Mouse (Mus musculus) cerebellum, adult 2 months (tissue): Measurements from ENCODE around the gene Ddx31. TPM values are rescaled to one million over a fixed set of nuclear protein-coding genes. Genes with fewer than 3 reads are reported as not detected.

Experiments used
- DNase-seq, 2 experiments: peaks; one replicate each; pipeline ENCODE4 v3.0.0; 2021
- H3K27ac ChIP-seq: fragments of 200-500 bp; 2 replicates; pipeline ENCODE4 v1.5.1; 2012; ENCODE audit warnings: low read length, control low read depth, inconsistent platforms; ENCODE audit not compliant: insufficient read depth
- H3K27me3 ChIP-seq: fragments of 200-500 bp; 2 replicates; pipeline ENCODE4 v1.6.1; 2012; ENCODE audit warnings: inconsistent platforms, mild to moderate bottlenecking, low read length, moderate library complexity; ENCODE audit not compliant: control insufficient read depth, insufficient read depth
- H3K4me1 ChIP-seq: fragments of 200-500 bp; 2 replicates; pipeline ENCODE4 v1.6.1; 2011; ENCODE audit warnings: low read length; ENCODE audit not compliant: control insufficient read depth, insufficient read depth
- H3K4me3 ChIP-seq: fragments of 200-500 bp; replicated peaks from 2 replicates; pipeline ENCODE3; 2011; ENCODE audit warnings: mild to moderate bottlenecking, low read depth, low read length, control low read depth; ENCODE audit not compliant: insufficient read depth
- CTCF ChIP-seq: fragments of 200-500 bp; IDR thresholded peaks from 2 replicates; pipeline ENCODE4 v1.5.1; 2011; ENCODE audit warnings: low read depth, mild to moderate bottlenecking, control low read depth, low read length, moderate library complexity, borderline replicate concordance; ENCODE audit not compliant: insufficient read depth
- POLR2A ChIP-seq: fragments of 200-500 bp; IDR thresholded peaks from 2 replicates; pipeline ENCODE4 v1.6.1; 2011; ENCODE audit warnings: low read length, control low read depth, borderline replicate concordance; ENCODE audit not compliant: insufficient read depth
- WGBS: fragments of 180-500 bp; shearing (Covaris S2); methylation state at CpG from one replicate; pipeline ENCODE4 v1.1.7; 2018; 5-methylcytosine and 5-hydroxymethylcytosine counted together
- polyA plus RNA-seq: library from polyadenylated mRNA; depleted of rRNA; stranded (reverse); fragments of >200 nt; gene quantifications from 2 replicates; pipeline ENCODE4 v1.2.3, GENCODE M21; 2012

Gene Ddx31
- polyA plus RNA-seq, 1 experiment: 6.4 TPM

GRCm38 (mm10) chr2:28842042-28842441 is 1.8 kb downstream of the Ddx31 start:
- no peak for TF ChIP-seq POLR2A
- no peak for TF ChIP-seq CTCF
- no peak overlapping the region for H3K4me3 ChIP-seq

GRCm38 (mm10) chr2:28848879-28849278 is 8.7 kb downstream of the Ddx31 start:
- DNase-seq: no peak
- Histone ChIP-seq H3K27ac (no peak overlapping the region), H3K4me1 (no peaks in the 10 kb centered on the region), H3K27me3 (no peaks in the 10 kb centered on the region), H3K4me3 (no peak overlapping the region)
- WGBS: 94% methylated on average over 2 of the region's 2 CpGs
- TF ChIP-seq POLR2A: no peak
- TF ChIP-seq CTCF: no peak

More at GRCm38 (mm10) chr2:28842042-28842441, 1.8 kb downstream of the Ddx31 start:
- Histone ChIP-seq H3K27ac (no peak overlapping the region), H3K4me1 (peaks cover 6% of the 10 kb centered on the region; the same call in 1 of the 2 replicates), H3K27me3 (no peaks in the 10 kb centered on the region)
- no peak for DNase-seq
- WGBS: 46% methylated on average over 3 of the region's 3 CpGs

GRCm38 (mm10) chr2:28852594-28852993 is 12.4 kb downstream of the Ddx31 start:
- Histone ChIP-seq H3K27ac (no peak overlapping the region), H3K4me1 (no peaks in the 10 kb centered on the region), H3K4me3 (no peak overlapping the region), H3K27me3 (no peaks in the 10 kb centered on the region)
- DNase-seq: no peak
- TF ChIP-seq POLR2A (no peak), CTCF (no peak)
- WGBS: 91% methylated on average over 3 of the region's 3 CpGs

- DNase-seq: no peak
- WGBS: 54% methylated on average over 2 of the region's 2 CpGs
- Histone ChIP-seq H3K27ac (no peak overlapping the region), H3K4me1 (no peaks in the 10 kb centered on the region), H3K4me3 (no peak overlapping the region), H3K27me3 (no peaks in the 10 kb centered on the region)
- TF ChIP-seq CTCF: no peak
- TF ChIP-seq POLR2A: no peak
Measured at GRCm38 (mm10) chr2:28855773-28856172, 15.6 kb downstream of the Ddx31 start.

DNA sequence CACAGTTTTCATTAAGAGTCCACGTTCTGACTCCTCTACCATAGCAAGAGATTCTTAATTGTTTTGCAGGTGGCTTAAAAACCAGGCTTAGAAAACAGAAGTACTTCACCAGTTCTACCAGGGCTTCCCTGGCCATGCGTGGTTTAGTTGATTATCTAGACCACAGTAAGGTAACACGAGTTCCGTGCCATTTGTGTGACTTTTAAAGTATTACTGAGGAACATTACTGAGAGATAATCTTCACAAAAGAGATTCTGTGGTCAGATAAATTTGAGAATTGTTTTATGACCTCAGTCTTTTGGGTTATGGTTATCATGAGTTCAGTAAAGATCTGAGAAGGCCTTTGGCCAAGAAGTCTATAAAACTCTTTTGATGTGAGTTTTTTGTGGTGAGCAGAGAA is 19.1 kb downstream of the Ddx31 start:
- H3K4me1 ChIP-seq: no peaks in the 10 kb centered on the region
- WGBS: 96% methylated on average over 4 of the region's 4 CpGs
- no peak overlapping the region for H3K4me3 ChIP-seq
- TF ChIP-seq CTCF: no peak
- TF ChIP-seq POLR2A: no peak
- no peaks in the 10 kb centered on the region for H3K27me3 ChIP-seq
- no peak for DNase-seq
- no peak overlapping the region for H3K27ac ChIP-seq

DNA sequence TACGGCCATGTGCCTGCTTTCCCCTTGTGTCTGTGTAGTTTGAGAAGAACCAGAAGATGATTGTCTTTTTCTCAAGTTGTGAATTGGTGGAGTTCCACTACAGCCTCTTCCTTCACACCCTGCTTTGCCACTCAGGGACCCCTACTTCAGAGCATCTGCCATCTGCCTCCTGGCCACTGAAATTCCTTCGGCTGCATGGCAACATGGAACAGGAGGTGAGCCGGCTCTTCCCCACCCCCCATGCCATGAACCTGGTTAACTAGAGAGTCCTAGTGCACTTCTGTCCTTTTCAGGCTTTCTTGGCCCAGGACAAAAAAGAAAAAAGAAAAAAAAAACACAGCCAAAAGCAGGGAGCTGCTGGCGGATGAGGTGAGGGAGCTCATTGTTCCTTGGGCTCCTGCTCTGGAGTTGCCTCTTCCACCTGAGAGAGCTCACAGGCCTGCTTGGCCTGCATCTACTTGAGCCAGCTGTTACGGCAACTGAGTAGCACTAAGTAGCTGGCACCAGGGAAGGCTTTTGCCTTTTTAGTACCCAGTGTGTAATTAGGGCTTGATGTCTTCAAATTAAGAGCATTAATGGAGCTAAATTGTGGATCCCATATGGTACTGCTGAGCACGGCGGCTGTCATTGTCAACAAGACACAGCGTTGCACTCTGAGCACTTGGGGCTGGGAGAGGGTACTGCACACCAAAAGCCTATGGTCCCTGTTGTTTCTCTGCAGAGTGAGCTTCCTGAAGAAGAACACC is 20.6 kb downstream of the Ddx31 start:
- Histone ChIP-seq H3K4me1 (peaks cover 3% of the 10 kb centered on the region; the same call in 1 of the 2 replicates), H3K27ac (no peak overlapping the region), H3K4me3 (no peak overlapping the region), H3K27me3 (no peaks in the 10 kb centered on the region)
- TF ChIP-seq POLR2A: no peak
- TF ChIP-seq CTCF: no peak
- WGBS: 49% methylated on average over 8 of the region's 8 CpGs
- DNase-seq: no peak

GRCm38 (mm10) chr2:28863857-28864256 is 23.7 kb downstream of the Ddx31 start:
- H3K27me3 ChIP-seq: no peaks in the 10 kb centered on the region
- no peak overlapping the region for H3K4me3 ChIP-seq
- H3K4me1 ChIP-seq: peaks cover 19% of the 10 kb centered on the region
- no peak for DNase-seq
- H3K27ac ChIP-seq: no peak overlapping the region
- TF ChIP-seq POLR2A (no peak), CTCF (no peak)

GRCm38 (mm10) chr2:28867495-28867894 is 27.3 kb downstream of the Ddx31 start:
- DNase-seq: peak; percentile 75 to 85
- TF ChIP-seq CTCF (no peak), POLR2A (no peak)
- peak overlapping the region; percentile 19 for H3K27ac ChIP-seq
- H3K4me1 ChIP-seq: peaks cover 19% of the 10 kb centered on the region
- H3K4me3 ChIP-seq: no peak overlapping the region
- H3K27me3 ChIP-seq: no peaks in the 10 kb centered on the region
- WGBS: 10% methylated on average over 7 of the region's 7 CpGs
